Mouse (Mus musculus) CH12.LX (cell line): ENCODE measurements around the gene Cds2. TPM values are rescaled to one million over a fixed set of nuclear protein-coding genes. Genes with fewer than 3 reads are reported as not detected.

Experiments
- DNase-seq: peaks from one replicate; pipeline ENCODE4 v3.0.0-alpha.2; 2013; ENCODE audit errors: extremely low read depth
- H3K27ac ChIP-seq: 2 replicates; pipeline ENCODE4 v1.5.1; 2012; ENCODE audit warnings: low read depth, mild to moderate bottlenecking, control low read depth, moderate library complexity; ENCODE audit not compliant: insufficient read depth
- H3K27me3 ChIP-seq: replicated peaks from 2 replicates; pipeline ENCODE3; 2012; ENCODE audit warnings: inconsistent platforms
- H3K36me3 ChIP-seq, 2 experiments: replicated peaks in 1 of 2; 2 replicates each; pipeline versions ENCODE3 to v1.6.1; 2012; ENCODE audit warnings: inconsistent platforms in 1 of 2, low read length in 1 of 2, mild to moderate bottlenecking in 1 of 2, mixed read lengths in 1 of 2, moderate library complexity in 1 of 2; ENCODE audit not compliant: control insufficient read depth in 1 of 2, insufficient read depth in 1 of 2
- H3K4me1 ChIP-seq, 2 experiments: 2 replicates each; pipeline ENCODE4 v1.6.1; 2012; ENCODE audit warnings: inconsistent platforms in 1 of 2, moderate library complexity in 1 of 2; ENCODE audit not compliant: insufficient read depth in 2 of 2, control insufficient read depth in 1 of 2
- H3K4me2 ChIP-seq: 2 replicates; pipeline ENCODE4 v1.6.1; 2012; ENCODE audit warnings: low read depth, mild to moderate bottlenecking, control low read depth; ENCODE audit not compliant: poor library complexity, insufficient read depth, severe bottlenecking
- H3K4me3 ChIP-seq, 3 experiments: fragments of 150-350 bp in 1 of 3; sonication (generic) in 1 of 3; replicated peaks in 1 of 3; 2 replicates each; pipeline versions ENCODE3 to v1.5.1; 2011 to 2012; ENCODE audit warnings: low read depth in 2 of 3, low read length in 2 of 3, mild to moderate bottlenecking in 2 of 3, moderate library complexity in 2 of 3, control low read depth in 1 of 3, improper control_type of control experiment in 1 of 3, inconsistent platforms in 1 of 3, mixed read lengths in 1 of 3; ENCODE audit not compliant: poor library complexity in 1 of 3
- H3K79me2 ChIP-seq: replicated peaks from 2 replicates; pipeline ENCODE4 v1.6.1; 2012; ENCODE audit warnings: mild to moderate bottlenecking, moderate library complexity; ENCODE audit not compliant: control insufficient read depth, poor library complexity, insufficient read depth, severe bottlenecking; ENCODE audit errors: extremely low read depth
- H3K9ac ChIP-seq: 2 replicates; pipeline ENCODE4 v1.6.1; 2012; ENCODE audit warnings: low read depth, mild to moderate bottlenecking, control low read depth, moderate library complexity; ENCODE audit not compliant: insufficient read depth
- H3K9me3 ChIP-seq: replicated peaks from 2 replicates; pipeline ENCODE3; 2012; ENCODE audit warnings: low read length, inconsistent platforms, mixed read lengths
- CHD1 ChIP-seq: IDR thresholded peaks from 2 replicates; pipeline ENCODE4 v1.6.1; 2012; ENCODE audit warnings: low read depth, low read length, improper control_type of control experiment, inconsistent platforms
- CHD2 ChIP-seq: IDR thresholded peaks from 2 replicates; pipeline ENCODE4 v1.6.1; 2011; ENCODE audit warnings: low read length, improper control_type of control experiment
- ELF1 ChIP-seq: IDR thresholded peaks from 2 replicates; pipeline ENCODE4 v1.6.1; 2014; ENCODE audit warnings: low read depth, mild to moderate bottlenecking, inconsistent platforms, low read length, improper control_type of control experiment
- EP300 ChIP-seq: IDR thresholded peaks from 2 replicates; pipeline ENCODE4 v1.6.1; 2011; ENCODE audit warnings: low read length, improper control_type of control experiment
- GABPA ChIP-seq: IDR thresholded peaks from 2 replicates; pipeline ENCODE4 v1.6.1; 2012; ENCODE audit warnings: low read depth, low read length, improper control_type of control experiment, inconsistent platforms; ENCODE audit not compliant: insufficient replicate concordance
- IRF4 ChIP-seq: IDR thresholded peaks from 2 replicates; pipeline ENCODE4 v1.6.1; 2014; ENCODE audit warnings: low read depth, mild to moderate bottlenecking, inconsistent platforms, low read length, improper control_type of control experiment
- JUND ChIP-seq: conservative IDR thresholded peaks from 2 replicates; pipeline ENCODE4 v1.6.1; 2011; ENCODE audit warnings: low read depth, low read length, improper control_type of control experiment
- KAT2A ChIP-seq: IDR thresholded peaks from 2 replicates; pipeline ENCODE4 v1.6.1; 2012; ENCODE audit warnings: low read length, improper control_type of control experiment, inconsistent platforms; ENCODE audit not compliant: insufficient replicate concordance
- MAX ChIP-seq: IDR thresholded peaks from 2 replicates; pipeline ENCODE4 v1.6.1; 2011; ENCODE audit warnings: low read length, improper control_type of control experiment
- MAZ ChIP-seq: IDR thresholded peaks from 2 replicates; pipeline ENCODE4 v1.6.1; 2012; ENCODE audit warnings: low read depth, mild to moderate bottlenecking, inconsistent platforms, low read length, improper control_type of control experiment, moderate library complexity
- MEF2A ChIP-seq: IDR thresholded peaks from 2 replicates; pipeline ENCODE4 v1.6.1; 2014; ENCODE audit warnings: low read depth, mild to moderate bottlenecking, inconsistent platforms, low read length, improper control_type of control experiment, borderline replicate concordance
- MXI1 ChIP-seq: IDR thresholded peaks from 2 replicates; pipeline ENCODE4 v1.6.1; 2011; ENCODE audit warnings: mild to moderate bottlenecking, low read depth, low read length, improper control_type of control experiment
- MYC ChIP-seq: IDR thresholded peaks from 2 replicates; pipeline ENCODE4 v1.6.1; 2011; ENCODE audit warnings: low read depth, mild to moderate bottlenecking, improper control_type of control experiment, low read length
- NELFE ChIP-seq: IDR thresholded peaks from 2 replicates; pipeline ENCODE4 v1.6.1; 2011; ENCODE audit warnings: low read depth, low read length, improper control_type of control experiment
- PAX5 ChIP-seq: IDR thresholded peaks from 2 replicates; pipeline ENCODE4 v1.6.1; 2012; ENCODE audit warnings: low read length, inconsistent platforms, mixed read lengths
- POLR2A ChIP-seq: IDR thresholded peaks from 2 replicates; pipeline ENCODE4 v1.6.1; 2011; ENCODE audit warnings: low read depth, mild to moderate bottlenecking, improper control_type of control experiment, low read length
- POLR2AphosphoS2 ChIP-seq: IDR thresholded peaks from 2 replicates; pipeline ENCODE4 v1.6.1; 2011; ENCODE audit warnings: low read depth, low read length, improper control_type of control experiment
- RAD21 ChIP-seq: IDR thresholded peaks from 2 replicates; pipeline ENCODE4 v1.6.1; 2011; ENCODE audit warnings: low read depth, mild to moderate bottlenecking, low read length, improper control_type of control experiment, moderate library complexity
- SIN3A ChIP-seq: IDR thresholded peaks from 2 replicates; pipeline ENCODE4 v1.6.1; 2012; ENCODE audit warnings: low read length, improper control_type of control experiment, inconsistent platforms
- TBP ChIP-seq: conservative IDR thresholded peaks from 2 replicates; pipeline ENCODE4 v1.6.1; 2011; ENCODE audit warnings: low read depth, low read length, improper control_type of control experiment
- TCF12 ChIP-seq: IDR thresholded peaks from 2 replicates; pipeline ENCODE4 v1.6.1; 2014; ENCODE audit warnings: low read depth, mild to moderate bottlenecking, inconsistent platforms, low read length, improper control_type of control experiment
- UBTF ChIP-seq: IDR thresholded peaks from 2 replicates; pipeline ENCODE4 v1.6.1; 2012; ENCODE audit warnings: low read depth, mild to moderate bottlenecking, inconsistent platforms, low read length, improper control_type of control experiment, moderate library complexity
- USF1 ChIP-seq: IDR thresholded peaks from 2 replicates; pipeline ENCODE4 v1.6.1; 2014; ENCODE audit warnings: low read depth, mild to moderate bottlenecking, inconsistent platforms, low read length, improper control_type of control experiment
- USF2 ChIP-seq: conservative IDR thresholded peaks from 2 replicates; pipeline ENCODE4 v1.6.1; 2011; ENCODE audit warnings: low read depth, low read length, improper control_type of control experiment
- ZC3H11A ChIP-seq: IDR thresholded peaks from 2 replicates; pipeline ENCODE4 v1.6.1; 2012; ENCODE audit warnings: low read depth, mild to moderate bottlenecking, inconsistent platforms, low read length, improper control_type of control experiment
- dilution Hi-C: fragments of 300-500 bp; cut with MboI; formaldehyde crosslinking; loops from 2 replicates; pipeline ENCODE4 v1.14.3; 2020; ENCODE audit warnings: low sequenced_read_pairs; ENCODE audit not compliant: extremely low pct_unique_long_range_greater_than_20kb, extremely low pct_ligation_motif_present
- in situ Hi-C: fragments of 300-500 bp; cut with MboI; formaldehyde crosslinking; loops from 3 replicates; pipeline ENCODE4 v1.14.3; 2019; ENCODE audit warnings: low sequenced_read_pairs, low pct_ligation_motif_present, low pct_unique_long_range_greater_than_20kb, mixed read lengths
- polyA plus RNA-seq: library from polyadenylated mRNA; unstranded; fragments of >175 nt; gene quantifications from 2 replicates; pipeline ENCODE4 v1.2.1, GENCODE M21; 2012; ENCODE audit warnings: low read depth; ENCODE audit not compliant: insufficient read length
- total RNA-seq, 2 experiments: library from RNA; depleted of rRNA; stranded (reverse); fragments of 300-350 nt in 1 of 2; fragments of >200 nt in 1 of 2; gene quantifications; 2 replicates each; pipeline ENCODE4 v1.2.3; 2012 to 2014

The Cds2 gene
- total and polyA plus RNA-seq, 3 experiments, result 20.3 to 38.9 (median 21.2) TPM

GRCm38 (mm10) chr2:132264266-132264710, 1.3 kb downstream of the Cds2 start:
- no peaks in the 10 kb centered on the region for H3K27me3 ChIP-seq
- H3K36me3 ChIP-seq, result no peaks in the 10 kb centered on the region
- H3K9me3 ChIP-seq, result no peaks in the 10 kb centered on the region
- TF ChIP-seq POLR2AphosphoS2 (no peak), SIN3A (peak; percentile 81; the same call in 1 of the 2 replicates), IRF4 (no peak), RAD21 (no peak), ELF1 (0 out of 2 replicates have a peak, but pooled peaks have one; percentile 30), JUND (no peak), CHD2 (peak; percentile 48; the same call in 1 of the 2 replicates), MEF2A (0 out of 2 replicates have a peak, but pooled peaks have one; percentile 10), GABPA (no peak), PAX5 (no peak), USF2 (no peak), USF1 (no peak), TCF12 (0 out of 2 replicates have a peak, but pooled peaks have one; percentile 20), MYC (peak; percentile 12; the same call in 1 of the 2 replicates), POLR2A (no peak), ZC3H11A (no peak), TBP (0 out of 2 replicates have a peak, but pooled peaks have one; percentile 34), UBTF (0 out of 2 replicates have a peak, but pooled peaks have one; percentile 38), KAT2A (no peak), CHD1 (no peak), EP300 (peak; percentile 34; the same call in 1 of the 2 replicates), NELFE (no peak)
- peak overlapping the region; percentile 90 to 99 (median 93) for H3K4me3 ChIP-seq
- H3K4me1 ChIP-seq, result peaks cover 4 to 31% of the 10 kb centered on the region in 2 experiments
- no peak for DNase-seq
- H3K27ac ChIP-seq, result peak overlapping the region; percentile 20; the same call in 1 of the 2 replicates
- dilution Hi-C loops, result no loop called here
- peaks cover 33% of the 10 kb centered on the region for H3K79me2 ChIP-seq
- peak overlapping the region; percentile 64; the same call in 1 of the 2 replicates for H3K9ac ChIP-seq
- peak overlapping the region; percentile 96 for H3K4me2 ChIP-seq
- in situ Hi-C loops, result loop anchor here (5.0 kb wide), 1 partner anchor 38 kb away; no protein-coding TSS in a partner anchor

GRCm38 (mm10) chr2:132265196-132265595, 2.2 kb downstream of the Cds2 start:
- Histone ChIP-seq H3K9me3 (no peaks in the 10 kb centered on the region), H3K4me3 (peak overlapping the region; percentile 90 to 99 (median 93)), H3K4me2 (peak overlapping the region; percentile 96), H3K27me3 (no peaks in the 10 kb centered on the region), H3K4me1 (peaks cover 8 to 41% of the 10 kb centered on the region in 2 experiments), H3K9ac (peak overlapping the region; percentile 26; the same call in 1 of the 2 replicates), H3K27ac (peak overlapping the region; percentile 1; the same call in 1 of the 2 replicates), H3K79me2 (peaks cover 42% of the 10 kb centered on the region), H3K36me3 (no peaks in the 10 kb centered on the region)
- TF ChIP-seq MXI1 (peak; percentile 100), MAX (peak; percentile 98), USF1 (peak; percentile 38), USF2 (0 out of 2 replicates have a peak, but pooled peaks have one; percentile 19), MYC (peak; percentile 88), EP300 (no peak), MAZ (no peak), SIN3A (peak; percentile 100), PAX5 (no peak)
- no peak for DNase-seq
- in situ Hi-C loops (no loop called here), dilution Hi-C loops (no loop called here)
